Mouse (Mus musculus) cerebellum, adult 8-10 months (tissue): ENCODE results near the gene Krtcap2.
"Not testable (repeated sequence)": the region's sequence is repeated elsewhere in the genome, so short reads cannot be mapped to it uniquely, and the experiment has no call there.

ENCODE experiments used
- DNase-seq: peaks from one replicate; pipeline ENCODE4 v3.0.0; 2022

Krtcap2 gene

GRCm38 (mm10) chr3:89245688-89246171, at the start of gene Krtcap2:
TSS of gene Krtcap2 (plus strand) at chr3:89245966.
- DNase-seq: peak; percentile 77

GRCm38 (mm10) chr3:89195979-89196877, 49.5 kb upstream of the Krtcap2 start:
- peak; percentile 75 for DNase-seq

GRCm38 (mm10) chr3:89199839-89200238, 45.9 kb upstream of the Krtcap2 start:
- no peak for DNase-seq

GRCm38 (mm10) chr3:89202253-89203141, 43.3 kb upstream of the Krtcap2 start, which contains the start of gene Gba:
TSS of gene Gba (plus strand) at chr3:89202928.
- DNase-seq: peak; percentile 86

GRCm38 (mm10) chr3:89203142-89203514, 42.6 kb upstream of the Krtcap2 start:
- DNase-seq: no peak

- no peak for DNase-seq
Observed at GRCm38 (mm10) chr3:89206079-89206478, 39.7 kb upstream of the Krtcap2 start.

GRCm38 (mm10) chr3:89206695-89207094, 39.1 kb upstream of the Krtcap2 start:
- DNase-seq: no peak

- DNase-seq: no peak
Observed at GRCm38 (mm10) chr3:89208075-89208657, 37.6 kb upstream of the Krtcap2 start.

- no peak for DNase-seq
Observed at GRCm38 (mm10) chr3:89208736-89209135, 37.0 kb upstream of the Krtcap2 start.

- no peak for DNase-seq
Observed at GRCm38 (mm10) chr3:89209731-89210130, 36.0 kb upstream of the Krtcap2 start.

- DNase-seq: no peak
Observed at GRCm38 (mm10) chr3:89210162-89210561, 35.6 kb upstream of the Krtcap2 start.

- no peak for DNase-seq
Observed at GRCm38 (mm10) chr3:89210731-89211130, 35.0 kb upstream of the Krtcap2 start.

- DNase-seq: peak; percentile 86
Observed at GRCm38 (mm10) chr3:89213803-89214530, 31.8 kb upstream of the Krtcap2 start.

- DNase-seq: no peak
Observed at GRCm38 (mm10) chr3:89214681-89215411, 30.9 kb upstream of the Krtcap2 start, which contains the start of gene Thbs3. TSS of gene Thbs3 (plus strand) at chr3:89215180.

GRCm38 (mm10) chr3:89215853-89216252, 29.9 kb upstream of the Krtcap2 start:
- DNase-seq: peak; percentile 84

- not testable (repeated sequence) for DNase-seq
Observed at GRCm38 (mm10) chr3:89216407-89216806, 29.4 kb upstream of the Krtcap2 start.

- DNase-seq: no peak
Observed at GRCm38 (mm10) chr3:89218271-89218670, 27.5 kb upstream of the Krtcap2 start.

- DNase-seq: no peak
Observed at GRCm38 (mm10) chr3:89219546-89219945, 26.2 kb upstream of the Krtcap2 start.

- DNase-seq: no peak
Observed at GRCm38 (mm10) chr3:89221167-89221566, 24.6 kb upstream of the Krtcap2 start.

GRCm38 (mm10) chr3:89224796-89225195, 21.0 kb upstream of the Krtcap2 start:
- no peak for DNase-seq

- no peak for DNase-seq
Observed at GRCm38 (mm10) chr3:89225321-89225815, 20.4 kb upstream of the Krtcap2 start.
